Mouse (Mus musculus) urinary bladder, adult 18-20 months (tissue): ENCODE results near the gene Lgals3bp.

Source experiments
- DNase-seq, 2 experiments: peaks; one replicate each; pipeline ENCODE4 v3.0.0; 2022; ENCODE audit warnings: low spot score in 2 of 2, mixed read lengths in 2 of 2

Lgals3bp gene

DNA sequence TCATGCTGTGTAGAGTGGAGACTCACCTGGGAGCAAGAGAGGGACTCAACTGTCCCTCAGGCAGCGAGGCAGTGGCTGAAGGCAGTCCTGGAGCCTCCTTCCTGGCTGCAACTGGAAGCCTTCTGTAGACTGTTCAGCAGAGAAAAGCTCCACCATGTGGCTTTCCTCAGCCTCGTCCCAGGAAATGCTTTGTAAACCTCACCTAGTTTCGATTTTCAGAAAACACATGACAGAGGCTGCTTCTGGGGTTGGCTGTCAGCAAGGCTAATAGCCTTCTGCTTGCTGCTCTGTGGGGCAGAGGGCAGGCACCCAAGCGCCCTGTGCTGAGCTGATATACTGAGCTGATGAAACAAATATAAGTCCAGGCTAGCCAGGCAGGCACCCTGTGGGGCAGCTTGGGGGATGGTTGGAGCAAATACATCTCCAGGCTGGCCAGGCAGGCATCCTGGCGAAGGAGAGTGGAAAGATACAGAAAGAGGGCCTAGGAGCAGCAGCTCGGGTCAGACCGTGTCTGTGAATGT lies at the start of gene Lgals3bp:
Lgals3bp (minus strand) TSS at position 333 of the 521 bp plus-strand sequence.
- peak; percentile 56 to 64 for DNase-seq

DNA sequence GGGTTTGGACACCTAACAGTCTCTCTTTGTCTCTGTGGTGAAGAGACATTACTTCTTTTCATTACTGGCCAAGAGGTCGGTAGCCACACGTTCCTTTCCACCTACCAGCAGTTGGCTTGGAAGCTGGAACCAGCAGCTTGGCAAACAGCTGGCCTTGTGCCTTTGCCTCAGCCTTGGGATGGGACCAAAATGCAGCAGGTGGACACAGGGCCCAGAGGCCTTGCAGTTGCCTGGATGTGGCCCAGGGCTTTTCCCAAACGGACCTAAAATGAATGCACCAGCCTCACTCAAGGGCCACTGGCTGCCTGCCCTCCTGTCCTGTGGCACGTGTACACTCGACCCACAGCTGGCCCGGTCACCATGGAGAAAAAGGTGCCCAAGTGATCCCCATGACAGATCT lies 49.3 kb upstream of the Lgals3bp start:
- no peak for DNase-seq

DNA sequence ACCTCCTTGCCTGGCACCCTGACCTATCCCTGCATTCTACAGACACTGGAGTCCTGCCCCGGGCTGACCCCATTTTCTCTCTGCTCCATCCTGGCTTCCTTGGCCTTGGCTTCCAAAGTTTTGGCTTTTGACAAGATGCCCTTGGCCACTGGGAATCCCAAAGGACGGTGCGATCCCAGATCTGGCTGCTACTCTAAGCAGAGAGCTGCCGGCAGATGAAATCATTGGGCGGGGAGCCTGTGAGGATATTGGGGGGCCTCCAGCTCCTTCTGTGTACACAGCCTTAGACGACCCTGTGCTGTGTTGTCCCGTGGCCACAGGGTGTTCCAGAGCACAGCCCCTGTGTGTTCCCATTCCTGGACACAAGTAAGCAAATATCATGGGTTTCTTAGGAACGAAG lies 46.5 kb upstream of the Lgals3bp start:
- DNase-seq = no peak

DNA sequence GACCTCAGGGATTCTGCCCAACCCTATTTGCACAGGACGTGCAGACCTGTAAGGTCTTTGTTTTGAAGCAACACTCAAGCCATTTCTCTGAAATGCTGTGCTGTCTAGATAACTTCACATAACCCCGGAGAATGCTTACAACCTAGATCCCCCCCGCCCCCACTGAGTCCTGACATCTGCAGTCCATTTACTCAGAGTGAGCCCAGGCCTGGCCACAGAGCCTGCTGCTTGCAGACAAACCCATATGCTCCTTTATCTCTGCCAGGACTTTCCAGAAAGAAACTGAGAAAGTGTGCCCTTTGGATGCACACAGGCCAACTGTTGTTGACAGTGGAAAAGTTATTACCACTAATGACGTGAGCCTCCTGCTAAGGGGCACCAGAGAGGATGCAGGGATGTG lies 45.5 kb upstream of the Lgals3bp start:
- DNase-seq = no peak

DNA sequence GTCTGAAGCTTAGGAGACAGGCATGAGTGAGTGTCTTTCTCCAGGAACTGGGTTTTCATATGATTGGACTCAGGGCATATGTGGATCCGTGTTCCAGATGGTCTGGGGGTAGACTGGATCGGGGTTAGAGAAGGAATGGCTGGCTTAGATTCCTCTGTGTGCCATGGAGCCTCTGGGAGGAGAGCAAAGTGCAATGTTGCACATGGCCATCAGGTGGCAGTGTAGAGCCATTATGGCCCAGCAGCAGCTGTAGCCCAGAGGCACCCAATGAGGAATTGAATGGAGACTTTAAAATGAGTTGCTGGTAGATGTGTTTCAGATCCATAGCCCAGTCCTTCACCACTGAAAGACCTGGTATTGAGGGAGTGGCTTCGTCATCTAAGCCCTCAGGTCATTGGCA lies 44.0 kb upstream of the Lgals3bp start:
- DNase-seq = peak in 1 of 2 experiments; percentile 55

DNA sequence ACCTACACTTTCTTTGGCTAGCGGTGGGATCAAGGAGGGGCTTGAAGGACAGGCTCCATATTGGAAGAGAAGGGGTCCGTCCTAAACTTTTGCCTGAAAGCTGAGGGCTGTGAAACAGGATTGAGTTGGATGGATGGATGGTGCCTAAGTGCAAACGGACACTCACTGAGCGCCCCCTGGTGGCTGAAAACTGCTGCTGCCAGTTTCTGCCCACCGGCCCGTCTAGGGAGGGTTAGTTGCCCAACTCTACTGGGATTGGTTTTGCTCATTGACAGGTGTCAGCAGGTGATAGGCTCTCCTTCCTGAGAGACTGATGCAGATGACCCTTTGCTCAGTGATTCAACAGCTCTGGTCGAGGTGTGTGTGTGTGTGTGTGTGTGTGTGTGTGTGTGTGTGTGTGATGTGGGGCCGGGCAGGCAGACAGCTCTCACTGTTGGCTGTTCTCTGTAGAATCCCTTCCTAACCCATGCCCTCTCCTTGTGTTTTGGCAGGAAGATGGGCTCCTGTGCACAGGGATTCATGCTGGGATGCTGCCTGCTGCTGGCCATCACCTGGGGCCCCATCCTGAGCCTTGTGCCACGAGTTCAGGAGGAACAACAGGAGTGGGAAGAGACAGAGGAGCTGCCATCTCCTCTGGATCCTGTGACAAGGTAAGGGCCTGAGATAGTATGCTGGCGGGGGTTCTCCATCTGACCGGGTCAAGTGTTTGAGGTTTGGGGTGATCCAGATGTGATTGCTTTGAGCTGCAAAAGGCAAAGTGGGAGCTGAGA lies 41.5 kb upstream of the Lgals3bp start:
- peak; percentile 59 to 61 for DNase-seq

DNA sequence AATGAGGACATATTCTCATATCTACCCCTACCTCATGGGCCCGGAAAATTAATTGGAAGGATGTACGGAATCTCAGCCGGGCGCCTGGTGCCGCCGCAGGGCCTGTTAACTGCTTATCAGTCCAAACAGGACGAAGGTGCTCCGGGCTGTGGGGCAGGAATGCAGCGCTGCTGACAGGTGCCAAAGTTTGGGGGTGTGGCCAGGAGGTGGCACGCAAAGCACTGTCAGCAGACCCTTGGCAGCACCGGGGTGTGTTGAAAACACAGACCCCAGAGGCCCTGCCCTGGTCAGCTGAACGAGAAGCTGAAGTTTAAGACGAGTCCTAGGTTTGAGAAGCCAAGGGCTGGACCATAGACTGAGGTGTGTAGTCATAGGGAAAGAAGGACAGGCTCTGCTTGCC lies 40.8 kb upstream of the Lgals3bp start:
- no peak for DNase-seq

DNA sequence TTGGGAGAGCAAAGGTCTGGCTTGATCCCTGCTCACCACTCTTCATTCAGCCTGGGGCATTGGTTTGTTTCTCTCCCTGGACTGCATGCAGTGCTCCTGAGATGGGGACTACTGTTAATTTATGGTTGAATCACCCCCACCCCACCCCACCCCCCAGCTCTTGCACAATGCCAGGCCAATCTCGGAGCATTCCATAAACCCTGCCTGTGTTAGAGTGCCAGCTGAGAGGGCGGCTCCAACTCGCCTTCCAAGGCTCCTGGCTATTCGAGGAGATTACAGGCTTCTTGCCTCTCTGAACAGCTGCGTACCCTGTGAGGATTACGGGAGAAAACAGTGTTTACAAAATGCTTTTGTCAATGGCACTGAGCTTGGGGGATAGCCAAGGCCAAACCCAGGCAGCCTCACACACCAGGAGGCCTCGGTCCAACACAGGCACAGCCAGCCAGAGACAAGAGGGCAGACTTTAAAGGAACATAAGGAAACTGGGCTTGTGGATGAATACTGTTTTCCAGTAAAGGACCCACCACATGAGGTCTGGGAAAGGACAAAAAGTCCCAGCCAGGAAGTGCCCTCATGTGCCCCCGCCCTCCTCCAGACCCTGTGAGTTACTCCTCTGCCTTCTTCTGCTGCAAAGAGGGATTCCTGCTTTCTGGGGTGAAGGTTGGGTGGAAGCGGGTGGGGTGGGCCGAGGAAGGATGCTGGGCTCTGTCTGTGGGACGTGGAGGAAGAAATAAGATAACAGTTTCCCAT lies 36.9 kb upstream of the Lgals3bp start:
- peak in 1 of 2 experiments; percentile 34 for DNase-seq

DNA sequence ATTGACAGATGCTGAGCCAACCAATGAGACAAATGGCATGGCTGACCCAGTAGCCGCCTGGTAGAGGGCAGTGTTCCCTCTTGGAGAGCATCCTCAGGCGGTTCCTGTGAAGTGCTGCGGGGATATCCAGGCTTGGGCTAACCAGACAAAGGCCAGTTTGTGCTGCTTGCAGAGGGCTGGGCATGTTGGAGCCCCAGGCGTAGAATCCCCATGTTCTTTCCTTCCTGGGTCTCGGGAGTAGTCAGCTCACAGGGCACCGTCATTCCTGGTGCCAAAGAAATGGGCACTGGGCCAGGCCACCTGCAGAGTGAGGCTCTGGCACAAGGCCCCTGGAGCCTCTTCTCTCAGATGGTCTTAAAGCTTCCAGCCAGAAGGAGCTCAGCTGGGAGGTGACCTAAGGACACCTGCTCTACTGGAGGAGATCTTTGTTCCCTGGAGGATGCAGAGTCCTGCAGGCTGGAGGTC lies 34.6 kb upstream of the Lgals3bp start:
- DNase-seq = no peak

DNA sequence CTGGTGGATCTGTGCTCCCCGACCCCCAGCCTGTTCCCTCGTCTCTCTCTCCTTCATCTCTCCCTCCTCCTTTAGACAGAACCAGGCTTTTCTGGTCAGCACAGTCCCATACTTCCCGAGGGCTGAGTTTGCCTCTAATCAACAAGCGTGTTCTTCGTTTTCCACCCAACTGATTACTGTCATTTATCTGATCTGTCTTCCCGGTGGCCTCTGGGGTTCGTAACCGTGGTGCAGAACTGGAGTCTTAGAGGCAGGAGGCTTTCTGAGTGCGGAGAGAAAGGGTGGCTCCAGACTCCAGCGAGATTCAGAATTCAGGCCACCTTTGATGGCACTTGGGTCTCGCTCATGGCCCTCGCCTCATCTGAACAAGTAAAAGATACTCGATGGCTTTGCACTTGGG lies 32.2 kb upstream of the Lgals3bp start:
- no peak for DNase-seq

DNA sequence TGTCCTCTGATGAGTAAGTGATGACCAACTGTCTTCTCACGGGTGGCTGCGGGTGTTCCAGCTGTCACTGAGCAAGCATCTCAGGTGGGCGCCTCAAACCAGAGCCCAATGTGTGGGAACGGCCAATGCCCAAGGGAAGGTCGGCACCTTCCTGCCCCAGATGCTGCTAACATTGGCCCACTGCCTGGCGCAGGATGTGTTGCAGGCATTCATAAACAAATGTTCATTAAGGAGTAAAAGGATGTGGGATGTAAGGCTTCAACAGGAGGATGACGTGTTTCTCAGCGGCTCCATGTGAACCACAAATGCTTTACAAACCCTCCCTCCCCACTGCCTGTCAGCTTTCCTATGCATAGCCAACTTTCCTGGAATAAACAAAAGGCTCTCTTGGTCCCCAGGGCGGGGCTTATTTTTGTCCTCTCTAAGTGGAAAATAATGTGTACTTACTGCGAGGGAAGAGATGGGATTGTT lies 31.5 kb upstream of the Lgals3bp start:
- DNase-seq = no peak

DNA sequence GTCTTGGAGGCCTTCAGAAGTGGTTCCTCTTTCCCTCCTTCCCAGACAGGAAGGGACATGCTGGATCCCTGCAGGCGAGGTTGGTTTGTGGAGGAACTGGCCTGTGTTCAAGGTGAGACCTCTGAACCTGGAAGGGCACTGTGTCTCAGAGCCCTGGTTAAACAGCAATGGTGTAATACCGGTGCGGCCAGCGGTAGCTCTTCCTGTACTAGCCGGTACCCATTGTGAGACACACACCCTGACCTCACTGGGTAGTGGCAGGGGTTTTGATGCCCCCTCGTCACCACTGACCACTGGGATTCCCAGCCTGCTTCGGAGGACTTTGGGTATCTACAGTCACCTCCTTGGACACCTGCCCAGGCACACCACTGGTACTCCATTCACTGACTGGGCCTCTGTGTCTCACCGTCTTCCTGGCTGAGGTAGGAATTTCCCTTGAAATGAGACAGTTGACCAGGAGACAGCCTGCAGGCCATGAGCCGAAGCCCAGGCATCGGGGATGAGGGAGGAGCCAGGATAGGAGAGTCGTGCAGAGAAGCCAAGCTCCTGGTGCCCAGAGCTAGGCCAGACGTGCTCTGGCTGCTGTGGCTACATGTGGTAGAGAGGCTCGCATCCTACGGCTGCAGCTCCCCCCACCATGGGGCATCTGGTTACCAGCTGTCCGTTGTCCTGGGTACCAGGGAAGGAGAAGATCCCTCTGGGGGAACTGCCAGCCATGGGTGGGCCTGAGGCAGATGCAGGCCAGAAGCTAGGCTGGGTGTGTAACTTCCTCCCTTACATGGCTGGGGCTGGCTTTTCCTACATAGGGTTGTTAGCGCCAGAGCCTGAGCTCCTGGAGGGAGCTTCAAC lies 29.4 kb upstream of the Lgals3bp start:
- DNase-seq = no peak

DNA sequence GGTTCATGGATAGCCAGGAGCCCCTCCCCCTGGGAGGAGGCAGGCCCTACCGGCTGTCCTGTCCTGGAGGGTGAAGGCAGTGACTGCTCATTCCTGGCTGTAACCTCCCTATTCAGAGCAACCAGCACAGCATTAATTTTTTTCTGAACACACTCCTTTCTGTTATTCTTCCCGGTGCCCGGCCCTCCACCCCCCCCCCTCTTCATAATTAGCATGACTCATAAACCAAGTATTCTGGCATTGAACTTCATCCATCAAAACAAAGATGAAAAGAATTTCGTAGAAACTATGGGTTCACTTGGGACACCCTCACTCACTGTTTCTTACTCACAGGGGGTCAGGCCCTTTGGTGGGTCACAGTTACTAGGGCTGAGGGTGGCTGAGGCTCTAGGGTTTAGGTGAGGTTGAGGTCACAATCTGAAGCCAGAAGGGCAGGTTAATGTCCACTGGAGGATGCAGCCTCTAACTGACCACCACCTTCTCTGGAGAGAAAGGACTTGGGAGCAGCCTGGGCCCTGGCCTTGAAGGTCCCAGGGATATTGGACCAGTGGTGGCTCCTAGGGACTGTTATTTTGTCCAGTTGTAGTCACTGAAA lies 28.5 kb upstream of the Lgals3bp start:
- DNase-seq = no peak

DNA sequence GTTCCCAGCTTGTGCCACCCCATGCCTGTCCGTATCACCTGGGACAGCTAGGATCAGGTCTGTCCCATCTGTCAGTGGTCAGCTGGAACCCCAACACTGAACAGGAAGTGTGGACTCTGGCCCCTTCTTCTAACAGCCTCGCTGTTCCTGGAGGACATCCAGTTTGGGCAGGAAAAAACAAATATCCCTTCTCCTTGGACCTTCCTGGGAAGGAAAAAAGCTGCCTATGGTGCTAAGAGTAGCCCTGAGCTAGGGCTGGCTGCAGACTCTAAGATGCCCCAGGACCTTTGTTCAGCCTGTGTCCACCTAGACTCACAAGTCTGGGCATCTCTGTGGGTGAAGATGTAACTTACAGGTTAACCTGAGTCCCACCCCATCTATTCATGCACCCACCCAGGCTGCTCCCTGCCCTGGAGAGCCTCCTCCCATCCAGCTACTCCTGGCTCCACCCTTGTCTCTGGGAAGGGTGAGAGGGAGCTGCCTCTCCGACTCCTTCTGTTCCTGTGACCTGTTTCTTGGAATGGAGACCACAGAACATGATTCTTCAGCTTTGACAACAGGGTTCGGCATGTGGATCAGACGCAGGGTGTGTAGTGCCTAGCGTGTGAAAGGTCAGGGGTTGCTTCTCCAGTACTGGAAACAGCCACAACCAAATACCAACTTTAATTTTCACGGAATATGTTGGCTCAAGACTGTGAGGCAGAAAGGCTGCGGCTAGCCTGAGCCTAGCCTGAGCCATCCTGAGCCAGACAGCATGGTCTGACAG lies 27.2 kb upstream of the Lgals3bp start:
- DNase-seq = no peak

DNA sequence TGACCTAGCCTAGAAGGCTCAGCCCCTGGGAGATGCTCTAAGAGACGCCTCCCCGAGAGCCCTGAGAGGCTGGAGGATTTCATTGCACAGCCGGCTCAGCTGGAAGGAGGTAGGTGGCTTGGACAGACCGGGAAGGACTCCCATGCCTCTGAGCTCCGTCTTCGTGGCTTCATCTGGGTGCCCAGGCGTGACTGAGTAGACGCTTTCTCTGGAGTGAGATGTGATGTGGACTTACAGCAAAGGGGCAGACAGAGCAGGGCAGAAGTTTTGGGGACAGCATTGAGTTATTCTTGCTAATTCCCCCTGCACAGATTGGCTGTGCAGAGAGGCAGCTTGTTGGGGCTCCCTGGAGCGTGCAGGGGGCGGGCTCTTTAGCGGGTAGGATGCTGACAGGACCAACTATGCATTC lies 26.6 kb upstream of the Lgals3bp start:
- DNase-seq = no peak

DNA sequence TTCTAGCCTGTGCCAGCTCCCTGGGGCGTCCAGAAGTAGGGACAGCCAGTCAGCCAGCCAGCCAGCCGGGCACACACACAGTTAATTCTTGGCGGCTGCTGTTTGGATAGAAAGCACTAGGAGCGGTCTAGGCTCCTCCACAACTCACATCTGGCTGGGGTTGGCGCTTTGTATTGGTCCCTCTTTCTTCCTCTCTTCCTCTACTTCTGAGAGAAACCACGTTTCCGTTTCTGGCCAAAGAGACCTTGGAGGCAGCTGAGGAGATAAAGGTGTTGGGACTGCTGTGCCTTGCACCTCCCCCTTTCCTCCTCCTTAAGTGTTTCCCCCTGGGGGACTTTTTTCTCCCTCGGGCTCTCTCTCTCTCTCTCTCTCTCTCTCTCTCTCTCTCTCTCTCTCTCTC lies 26.1 kb upstream of the Lgals3bp start, which contains the start of gene C1qtnf1:
C1qtnf1 (plus strand) TSS at position 218 of the 400 bp plus-strand sequence.
- DNase-seq = no peak

DNA sequence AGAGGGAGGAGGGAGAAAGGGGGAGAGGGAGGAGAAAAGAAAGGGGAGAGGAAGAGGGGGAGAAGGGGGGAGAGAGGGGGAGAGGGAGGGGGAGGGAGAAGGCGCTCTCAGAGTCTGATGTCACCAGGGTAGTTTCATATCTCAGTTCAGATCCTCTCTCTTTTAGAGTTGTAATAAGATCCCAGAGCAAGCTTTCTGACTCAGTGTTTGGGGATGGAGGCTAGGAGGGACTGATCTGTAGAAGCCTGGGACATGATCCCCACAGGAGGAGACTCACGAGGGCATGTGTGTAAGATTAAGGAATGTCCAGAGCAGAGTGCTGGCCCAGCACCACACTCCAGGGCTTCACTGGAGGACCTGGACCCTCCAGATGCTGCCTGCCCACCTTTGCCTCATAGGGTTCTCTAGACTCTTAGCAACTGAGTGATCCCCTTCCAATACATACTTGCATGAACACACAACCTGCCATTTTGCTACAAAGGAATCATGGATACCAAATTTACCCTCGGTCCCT lies 25.4 kb upstream of the Lgals3bp start:
- DNase-seq = no peak

DNA sequence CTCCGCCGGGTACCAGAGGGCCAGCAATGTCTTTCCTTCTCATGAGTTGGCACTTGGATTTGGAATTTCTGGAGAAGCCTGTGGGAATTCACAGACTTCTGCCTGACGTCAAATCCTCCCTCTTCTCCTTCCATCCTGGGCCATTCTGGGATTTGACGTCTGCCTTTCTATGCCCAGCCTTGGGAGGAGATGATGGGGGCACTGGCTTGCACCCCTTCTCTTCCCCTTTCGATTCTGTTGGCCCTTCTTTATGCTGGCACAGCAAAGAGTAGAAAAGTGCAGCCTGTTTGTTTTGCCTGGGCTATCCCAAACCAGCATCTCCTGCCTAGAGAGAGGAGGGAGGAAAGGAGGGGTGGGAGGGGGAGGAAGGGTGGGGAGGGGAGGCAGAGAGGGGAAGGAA lies 24.9 kb upstream of the Lgals3bp start:
- no peak for DNase-seq

DNA sequence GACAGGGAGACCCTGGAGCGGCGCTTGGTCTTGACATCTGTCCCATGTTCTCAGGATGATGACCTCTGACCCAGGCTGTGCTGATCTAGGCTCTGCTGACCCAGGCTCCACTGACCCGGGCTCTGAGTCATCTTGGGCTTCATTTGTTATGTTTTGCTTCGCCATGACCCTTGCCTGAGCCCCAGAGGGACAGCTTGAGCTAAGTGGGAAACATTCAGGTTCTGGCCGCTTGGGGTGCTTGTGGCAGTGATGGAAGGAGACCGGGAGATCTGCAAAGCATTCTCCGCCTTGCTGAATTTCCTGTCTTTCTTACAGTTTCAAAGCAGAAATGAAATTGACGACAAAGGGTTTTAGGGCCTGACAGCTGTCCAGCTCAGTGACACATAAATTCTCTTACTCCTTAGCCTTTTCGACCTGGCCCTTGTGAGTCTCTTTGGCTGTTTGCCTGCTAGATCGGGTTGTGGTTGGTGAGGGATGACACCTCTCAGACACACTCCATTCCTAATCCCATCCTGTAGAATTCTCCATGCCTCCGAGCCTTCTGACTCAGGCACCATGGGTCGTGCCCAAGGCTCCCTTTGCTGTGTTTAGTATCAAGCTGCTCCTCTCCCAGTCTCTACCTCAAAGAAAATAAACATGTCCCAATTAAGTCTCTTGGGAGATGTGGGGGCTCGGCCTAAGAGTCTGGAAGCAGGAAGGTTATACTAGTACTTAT lies 22.9 kb upstream of the Lgals3bp start:
- no peak for DNase-seq
